Mouse (Mus musculus) heart, adult 18-20 months (tissue): ENCODE results near the gene C130032M10Rik. TPM values are rescaled to one million over a fixed set of nuclear protein-coding genes. Genes with fewer than 3 reads are reported as not detected.

Experiments
- DNase-seq, 2 experiments: peaks; one replicate each; pipeline ENCODE4 v3.0.0; 2021 to 2022; ENCODE audit warnings: mixed read lengths in 1 of 2
- total RNA-seq, 2 experiments: library from RNA; stranded (reverse); gene quantifications; 2 replicates each; pipeline ENCODE4 v1.2.3; 2021

C130032M10Rik gene
- total RNA-seq, 2 experiments from 2014 or later: not detected

DNA sequence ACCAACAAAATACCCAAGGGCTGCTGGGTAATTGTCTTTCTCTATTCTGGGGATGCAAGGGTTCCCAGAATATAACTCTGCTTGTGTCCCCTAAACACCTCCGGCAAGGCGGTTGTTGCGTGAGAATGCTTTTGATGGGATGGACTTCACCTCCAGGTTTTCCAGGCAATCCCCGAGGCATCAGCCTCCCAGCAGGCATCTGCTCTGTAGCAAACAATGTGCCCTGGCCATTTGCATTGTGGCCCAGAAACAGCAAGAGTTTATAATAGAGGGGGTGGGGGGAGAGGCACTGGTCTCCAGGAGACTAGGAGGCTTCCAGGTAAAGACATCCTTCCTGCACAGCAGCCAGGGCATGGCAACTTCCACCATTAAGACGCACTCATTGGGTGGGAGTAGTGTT lies 33.6 kb downstream of the C130032M10Rik start:
- DNase-seq: no peak

DNA sequence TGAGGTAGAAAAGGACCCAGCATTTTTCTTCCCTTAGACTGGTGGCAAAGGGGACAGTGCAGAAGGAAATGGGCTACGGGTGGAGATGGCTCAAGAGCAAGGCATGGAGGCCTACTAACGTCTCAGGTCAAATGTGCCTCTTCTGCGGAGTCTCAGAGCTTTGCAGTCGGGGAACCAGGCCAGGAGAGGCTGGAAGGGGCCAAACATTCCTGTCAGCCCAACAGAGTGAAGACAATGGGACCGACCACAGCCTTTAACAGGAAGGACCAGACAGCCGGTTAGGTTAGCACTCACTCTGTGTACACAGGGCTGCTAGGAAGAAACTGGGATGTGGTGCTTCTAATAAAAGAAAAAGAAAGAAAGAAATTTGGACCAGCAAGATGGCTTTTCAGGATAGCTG lies 34.5 kb downstream of the C130032M10Rik start:
- no peak for DNase-seq

DNA sequence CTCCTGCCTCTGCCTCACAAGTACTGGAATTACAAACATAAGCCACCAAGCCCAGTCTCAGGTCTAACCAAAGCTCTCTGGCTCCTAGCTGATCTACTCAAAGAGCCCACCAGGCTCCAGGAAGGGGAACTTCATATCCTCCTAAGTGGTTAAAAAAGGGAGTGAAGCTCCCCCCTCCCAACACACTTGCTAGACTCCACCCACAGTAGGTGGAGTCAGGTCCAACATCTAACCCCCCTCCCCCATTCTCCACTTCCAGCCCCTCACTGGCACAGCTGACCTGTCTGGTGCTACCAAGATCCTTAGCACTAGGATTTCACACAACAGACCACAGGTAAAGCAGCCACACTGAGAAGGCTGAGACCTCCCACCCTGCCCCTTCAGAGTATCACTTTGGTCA lies 38.3 kb downstream of the C130032M10Rik start:
- DNase-seq: no peak

DNA sequence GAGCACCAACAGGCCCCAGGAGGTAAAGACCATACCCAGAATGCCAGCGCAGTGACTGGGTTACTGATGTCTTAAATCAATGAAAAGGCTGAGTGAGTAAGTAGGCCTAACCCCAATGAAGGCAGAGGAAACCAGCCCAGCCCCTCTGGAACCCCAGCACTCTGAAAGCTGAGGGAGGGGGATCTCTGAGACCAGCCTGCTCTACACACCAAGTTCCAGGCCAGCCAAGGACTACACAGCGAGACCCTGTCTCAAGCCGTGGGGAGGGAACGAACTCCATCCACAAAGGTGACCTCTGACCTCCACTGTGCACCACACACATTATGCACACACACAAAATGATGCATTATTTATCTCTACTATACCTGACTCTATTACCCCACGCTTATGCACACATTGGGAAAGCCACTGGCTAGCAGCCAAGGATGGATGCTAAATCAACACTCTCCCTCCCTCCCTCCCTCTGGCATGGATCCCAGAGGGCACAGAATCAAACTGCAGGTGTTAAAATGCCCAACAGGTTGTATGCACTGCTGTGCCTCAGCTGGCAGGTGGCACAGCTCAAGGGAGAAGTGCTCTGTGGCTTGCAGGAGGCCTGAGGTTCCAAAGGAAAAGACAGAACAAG lies 39.0 kb downstream of the C130032M10Rik start:
- no peak for DNase-seq

DNA sequence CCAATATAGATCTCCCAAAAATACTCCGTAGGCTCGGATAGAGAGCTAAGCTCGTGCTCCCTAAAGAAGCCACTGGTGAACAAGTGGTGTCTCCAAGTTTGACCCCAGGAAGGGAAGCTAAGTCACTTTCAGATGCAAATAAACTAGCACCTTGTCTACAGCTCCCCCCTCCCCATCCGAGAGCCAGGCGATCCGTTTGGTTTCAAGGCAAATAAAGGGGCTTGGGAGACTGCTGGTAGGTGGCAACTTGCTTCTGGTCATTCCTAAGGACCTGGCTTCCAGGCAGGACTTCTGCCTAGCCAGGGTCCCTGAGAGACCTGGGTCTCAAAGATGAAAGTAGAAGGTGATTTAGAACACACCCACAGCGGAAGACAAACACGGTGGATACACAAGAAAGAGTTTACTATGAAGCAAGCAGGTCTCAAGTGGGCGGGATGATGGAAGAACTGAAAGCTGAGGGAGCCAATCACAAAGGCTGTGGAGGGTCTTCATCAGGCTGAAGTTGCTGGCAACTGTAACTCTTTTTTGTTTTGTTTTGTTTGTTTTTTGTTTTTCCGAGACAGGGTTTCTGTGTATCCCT lies 40.9 kb downstream of the C130032M10Rik start:
- DNase-seq: no peak

DNA sequence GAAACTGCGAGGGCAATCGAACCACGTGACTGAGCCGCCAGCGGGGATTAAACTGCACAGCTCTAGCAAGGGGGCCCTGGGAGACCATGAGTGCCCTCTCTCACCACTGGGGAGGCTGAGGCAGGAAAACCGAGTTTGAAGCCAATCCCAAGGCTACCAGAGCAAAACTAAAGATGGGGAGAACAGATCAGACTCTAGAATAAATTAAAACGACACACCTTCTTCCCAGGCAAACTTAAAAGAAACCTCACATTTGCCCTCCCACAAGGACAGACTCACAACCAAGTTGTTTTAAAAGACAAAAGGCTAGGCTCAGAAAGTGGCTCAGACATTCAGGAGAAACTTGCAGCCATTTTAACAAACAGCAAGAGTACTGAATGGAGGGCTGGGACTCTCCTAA lies 41.6 kb downstream of the C130032M10Rik start:
- no peak for DNase-seq

DNA sequence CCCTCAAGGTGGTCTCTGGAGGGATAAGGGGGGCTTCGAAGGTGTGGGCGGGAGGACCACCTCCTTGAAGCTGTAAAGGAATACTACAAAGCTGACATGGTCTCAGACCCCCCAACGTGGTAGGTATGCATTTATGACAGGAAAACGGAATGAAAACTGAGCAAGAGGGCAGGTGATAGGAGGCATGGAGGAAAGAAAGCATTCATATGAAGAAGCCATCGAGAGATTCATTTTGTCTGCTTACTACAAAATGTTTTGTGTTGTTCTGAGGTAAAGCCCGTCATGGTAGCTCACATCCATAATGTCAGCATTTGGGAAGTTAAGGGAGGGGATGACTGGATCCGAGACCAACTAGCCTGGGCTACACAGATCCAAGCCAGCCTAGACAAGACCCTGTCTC lies 44.6 kb downstream of the C130032M10Rik start:
- DNase-seq: no peak

DNA sequence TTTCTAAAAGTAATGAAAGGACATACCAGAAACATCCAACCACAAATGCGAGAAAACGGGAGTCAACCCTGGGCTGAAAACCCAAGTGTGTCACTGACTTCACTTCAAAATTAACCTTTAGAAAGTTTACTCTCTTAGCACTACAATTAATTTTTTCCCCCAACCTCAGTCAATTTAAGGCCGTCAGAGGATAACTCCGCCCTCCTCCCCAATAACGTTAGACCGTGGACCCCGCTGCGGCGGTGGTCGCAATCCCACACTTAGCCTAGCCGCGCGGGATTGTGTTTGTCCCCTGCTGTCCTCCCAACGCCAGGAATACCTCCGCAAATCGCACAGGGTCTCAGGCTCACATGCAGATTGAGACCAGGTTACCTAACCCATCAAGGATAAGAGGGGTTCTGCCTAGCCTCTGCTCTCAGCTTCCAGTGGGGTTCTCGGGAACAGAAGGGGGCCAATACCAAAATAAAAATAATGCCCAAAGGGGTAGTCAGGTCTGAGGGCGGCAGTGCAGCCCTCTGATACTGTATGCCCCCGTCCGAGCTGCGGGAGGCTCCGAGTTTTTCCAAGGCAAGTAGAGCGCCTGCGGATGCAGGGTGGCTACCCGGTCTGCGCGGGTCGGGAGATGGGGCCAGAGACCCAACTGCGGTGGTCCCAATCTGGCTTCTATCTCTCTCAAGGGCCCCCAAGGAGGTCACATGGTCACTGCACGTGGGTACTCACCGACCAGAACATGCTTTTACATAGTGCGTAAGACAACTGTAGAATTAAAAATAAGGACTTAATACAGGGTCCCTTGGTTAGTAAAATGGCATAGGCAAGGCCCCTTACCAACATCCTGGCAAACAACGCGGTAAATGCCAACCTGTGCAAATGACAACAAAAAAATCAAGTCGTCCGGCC lies 45.5 kb downstream of the C130032M10Rik start:
- DNase-seq: no peak

DNA sequence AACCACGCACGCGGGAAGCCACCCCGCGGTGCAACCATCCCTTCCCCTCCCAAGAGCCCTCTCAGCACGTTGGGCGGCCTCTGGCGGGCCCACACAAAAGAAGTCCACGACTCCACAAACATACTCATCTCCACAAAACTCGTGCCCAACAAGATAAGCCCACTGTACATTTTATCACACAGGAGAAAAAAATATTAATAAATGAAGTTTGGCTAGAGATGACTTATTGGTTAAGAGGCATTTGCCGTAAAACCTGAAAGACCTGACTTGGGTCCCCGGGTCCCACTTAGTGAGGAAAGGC lies 46.1 kb downstream of the C130032M10Rik start:
- no peak for DNase-seq

DNA sequence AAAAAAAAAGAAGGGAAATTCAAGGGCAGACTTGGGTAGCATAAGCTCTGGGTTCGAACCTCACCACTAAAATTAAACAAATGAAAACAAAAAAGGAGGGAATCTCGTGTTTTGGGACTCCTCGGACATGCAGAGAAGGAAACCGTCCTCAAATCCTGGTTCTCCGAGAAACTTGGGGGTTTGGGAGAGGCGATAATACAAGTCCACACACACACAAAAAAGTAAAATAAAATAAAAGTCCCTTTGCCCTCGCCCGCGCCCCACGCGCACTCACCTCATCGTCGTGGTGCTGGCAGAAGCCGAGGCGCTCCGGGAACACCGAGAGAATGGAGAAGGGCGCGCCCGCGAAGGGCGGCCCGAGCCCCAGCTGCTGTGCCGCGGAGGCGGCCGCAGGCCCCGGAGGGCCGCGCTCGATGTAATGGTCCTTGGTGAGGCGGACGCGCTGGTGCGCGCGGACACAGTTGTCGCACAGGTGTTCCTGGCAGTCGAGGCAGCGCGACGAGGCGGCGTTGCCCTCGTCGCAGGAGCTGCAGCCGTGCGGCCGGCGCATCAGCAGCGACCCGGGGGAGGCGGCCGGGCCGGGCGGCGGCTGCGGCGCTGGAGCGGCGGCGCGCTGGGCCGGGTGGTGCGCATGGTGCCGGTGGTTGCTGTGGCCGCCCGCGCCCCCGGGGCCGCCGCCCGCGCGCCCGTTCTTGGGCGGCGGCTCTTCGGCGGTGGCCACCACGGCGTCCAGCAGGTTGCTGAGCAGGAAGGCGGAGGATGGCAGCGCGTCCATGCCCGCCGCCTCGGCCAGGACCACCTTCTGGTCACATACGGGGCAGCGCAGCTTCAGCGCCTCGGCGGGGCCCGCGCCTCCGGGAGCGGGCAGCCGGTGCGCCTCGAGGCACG lies 46.8 kb downstream of the C130032M10Rik start:
- no peak for DNase-seq

DNA sequence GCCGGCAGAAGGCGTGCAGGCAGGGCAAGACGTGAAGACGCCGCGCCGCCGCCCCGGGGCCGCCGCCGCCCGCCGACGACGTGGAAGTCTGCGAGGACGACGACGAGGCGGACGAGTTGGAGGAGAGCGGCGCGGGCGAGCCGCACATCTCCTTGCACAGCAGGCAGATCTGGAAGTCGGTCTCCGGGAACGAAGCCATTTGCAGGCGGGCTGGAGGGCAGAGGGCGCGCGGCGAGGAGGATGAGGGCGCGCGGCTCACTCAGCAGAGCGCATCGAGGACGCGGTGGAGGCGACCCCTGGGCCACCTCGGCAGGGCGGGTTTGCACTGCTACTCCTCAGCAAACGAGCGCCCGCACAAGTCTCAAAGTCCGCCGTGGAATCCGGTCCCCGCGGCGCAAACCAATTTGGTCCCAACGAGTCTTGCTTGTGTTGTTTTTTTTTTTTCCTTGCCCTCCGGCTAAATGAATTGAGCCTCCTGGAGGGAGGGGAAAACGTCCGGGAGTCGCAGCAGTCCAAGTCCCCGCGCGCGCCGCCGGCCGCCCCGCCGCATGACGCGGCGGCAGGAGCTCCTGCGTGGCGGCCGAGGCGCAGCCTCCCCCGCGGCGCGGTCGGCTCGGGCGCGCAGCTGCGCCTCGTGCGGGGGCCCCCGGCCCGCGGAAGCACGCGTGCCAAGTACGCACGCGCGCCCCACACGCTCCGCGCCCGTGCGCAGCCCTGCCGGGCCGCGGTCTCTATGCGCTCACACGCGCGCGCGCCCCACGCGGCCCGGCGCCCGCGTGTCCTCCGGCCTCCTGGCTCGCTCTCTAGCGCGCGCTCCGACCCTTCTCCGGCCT lies 47.6 kb downstream of the C130032M10Rik start:
- no peak for DNase-seq

DNA sequence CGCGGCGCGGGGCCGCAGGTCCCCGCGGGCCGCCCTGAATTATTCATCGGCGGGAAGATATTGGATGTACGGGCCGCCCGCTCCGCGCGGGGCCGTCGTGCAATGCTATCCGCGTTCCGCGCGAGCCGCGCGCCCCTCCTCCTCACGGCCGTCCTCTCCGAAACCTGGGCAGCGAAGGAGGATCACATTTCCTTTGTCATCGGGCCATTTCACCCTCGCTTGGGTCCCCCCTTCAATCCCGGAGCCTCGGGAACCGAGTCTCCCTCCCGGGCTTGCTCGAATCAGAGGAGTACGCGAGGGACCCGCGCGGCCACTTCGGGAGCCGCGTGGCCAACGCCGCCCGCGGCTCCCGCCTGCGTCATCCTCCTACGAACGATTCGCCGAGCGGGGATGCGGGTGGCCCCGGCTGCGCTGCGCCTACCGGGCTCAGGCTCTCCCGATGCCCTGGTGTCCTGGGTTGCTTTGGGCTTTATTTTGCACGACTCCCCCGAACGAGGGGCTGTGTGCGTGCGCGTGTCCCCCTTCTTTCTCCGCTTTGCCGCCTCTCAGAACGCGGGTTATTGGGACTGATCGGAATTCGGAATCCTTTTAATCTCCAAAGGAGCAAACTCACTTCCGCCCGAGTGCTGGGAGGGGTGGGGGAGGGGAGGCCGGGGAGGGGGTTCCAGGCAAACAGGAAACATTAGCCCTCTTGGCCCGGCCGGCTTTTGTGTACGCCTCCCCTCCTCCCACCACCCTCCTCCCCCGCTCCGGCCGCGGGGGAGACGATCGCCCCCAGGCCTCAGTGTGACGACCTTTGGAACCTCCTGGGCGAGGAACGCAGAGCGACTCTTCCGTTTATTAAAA lies 48.5 kb downstream of the C130032M10Rik start, which contains the start of gene Trim71:
Gene Trim71, minus strand, starts transcription at position 609 of the 846 bp plus-strand sequence.
- DNase-seq: no peak

DNA sequence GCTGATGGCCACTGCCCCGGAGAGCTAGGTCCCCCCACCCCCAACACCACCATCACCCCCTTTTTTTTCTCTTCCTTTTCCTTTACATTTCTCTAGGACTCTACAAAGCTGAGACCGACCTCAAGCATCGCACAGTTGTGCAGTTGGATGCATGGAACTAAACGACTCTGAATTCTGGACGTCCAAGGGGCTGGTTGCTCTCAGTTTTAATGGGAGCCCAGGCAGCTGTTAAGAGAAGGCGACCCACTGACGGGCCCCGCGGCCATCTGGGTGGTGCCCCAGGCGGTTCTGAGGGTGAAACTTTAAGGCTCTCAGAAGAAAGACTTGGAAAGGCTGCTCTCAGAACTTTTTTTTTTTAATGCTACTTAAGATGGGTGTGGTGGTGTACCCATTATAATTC lies 49.2 kb downstream of the C130032M10Rik start:
- DNase-seq: no peak

Other genes with a start within 250 kb of the C130032M10Rik start
- gene Bcl2a1c, start 185.6 kb upstream of the C130032M10Rik start, total RNA-seq: not detected
- 10 to 100 TPM; 32.0 to 37.2 TPM for gene Crtap, start 125.0 kb upstream of the C130032M10Rik start, total RNA-seq
- gene Glb1, start 114.6 kb upstream of the C130032M10Rik start, total RNA-seq: 10 to 100 TPM; 13.9 to 15.1 TPM
- 1 to 10 TPM; 3.3 to 3.8 TPM for gene Tmppe, start 114.6 kb upstream of the C130032M10Rik start, total RNA-seq
- gene Ccr4, start 10.8 kb upstream of the C130032M10Rik start, total RNA-seq: not detected
- not detected for gene Trim71, start 48.7 kb downstream of the C130032M10Rik start, total RNA-seq
- gene Cnot10, start 124.5 kb downstream of the C130032M10Rik start, total RNA-seq: 10 to 100 TPM; 21.2 to 22.5 TPM
- 10 to 100 TPM; 64.3 to 69.5 TPM for gene Dync1li1, start 173.1 kb downstream of the C130032M10Rik start, total RNA-seq
- 10 to 100 TPM; 25.0 to 29.5 TPM for gene Cmtm6, start 215.4 kb downstream of the C130032M10Rik start, total RNA-seq